Mouse (Mus musculus) embryonic facial prominence, embryonic 14.5 days (tissue): ENCODE results near the gene Kif26a. TPM values are rescaled to one million over a fixed set of nuclear protein-coding genes. Genes with fewer than 3 reads are reported as not detected.
A peak's percentile ranks its signal among the peaks of the same experiment; 100 is the strongest.

Source experiments
- ATAC-seq: fragments of 200-750 bp; cut with Nextera tagmentation; 2 replicates; pipeline ENCODE4 v1.8.0; 2017; ENCODE audit warnings: low read depth, moderate number of reproducible peaks, moderate TSS enrichment
- DNase-seq: peaks from one replicate; pipeline ENCODE4 v3.0.0-alpha.2; 2015; ENCODE audit warnings: low spot score
- H3K27ac ChIP-seq: fragments of 300-500 bp; sonication (generic); replicated peaks from 2 replicates; pipeline ENCODE4 v1.5.1; 2014; ENCODE audit warnings: low read depth, mild to moderate bottlenecking, low read length, moderate library complexity
- H3K27me3 ChIP-seq: fragments of 300-500 bp; sonication (generic); replicated peaks from 2 replicates; pipeline ENCODE4 v1.6.1; 2014; ENCODE audit warnings: low read length; ENCODE audit not compliant: control insufficient read depth, insufficient read depth
- H3K36me3 ChIP-seq: fragments of 300-500 bp; sonication (generic); 2 replicates; pipeline ENCODE4 v1.6.1; 2014; ENCODE audit warnings: low read length, mixed read lengths; ENCODE audit not compliant: control insufficient read depth, insufficient read depth
- H3K4me1 ChIP-seq: fragments of 300-500 bp; sonication (generic); 2 replicates; pipeline ENCODE4 v1.6.1; 2014; ENCODE audit warnings: antibody characterized with exemption, low read length; ENCODE audit not compliant: control insufficient read depth, insufficient read depth
- H3K4me2 ChIP-seq: fragments of 300-500 bp; sonication (generic); 2 replicates; pipeline ENCODE4 v1.6.1; 2014; ENCODE audit warnings: low read depth, mild to moderate bottlenecking, low read length, moderate library complexity, mixed read lengths
- H3K4me3 ChIP-seq: fragments of 300-500 bp; sonication (generic); 2 replicates; pipeline ENCODE4 v1.5.1; 2014; ENCODE audit warnings: low read depth, mild to moderate bottlenecking, low read length
- H3K9ac ChIP-seq: fragments of 300-500 bp; sonication (generic); 2 replicates; pipeline ENCODE4 v1.6.1; 2014; ENCODE audit warnings: low read depth, mild to moderate bottlenecking, low read length, moderate library complexity, mixed read lengths
- H3K9me3 ChIP-seq: fragments of 300-500 bp; sonication (generic); 2 replicates; pipeline ENCODE4 v1.6.1; 2016; ENCODE audit warnings: low read length; ENCODE audit not compliant: control insufficient read depth
- WGBS: fragments of 180-500 bp; shearing (Covaris S2); extraction: QIAGEN DNeasy Blood & Tissue Kit; methylation state at CpG from one replicate; pipeline ENCODE4 v1.1.7; 2014; 5-methylcytosine and 5-hydroxymethylcytosine counted together
- polyA plus RNA-seq: library from polyadenylated mRNA; unstranded; fragments of >200 nt; fragmentation: Nextera tagmentation; extraction: Ambion mirVana; gene quantifications from 2 replicates; pipeline ENCODE4 v1.2.1, GENCODE M21; 2014

The Kif26a gene
- polyA plus RNA-seq, 1 experiment from 2014 or later: 4.0 TPM

DNA sequence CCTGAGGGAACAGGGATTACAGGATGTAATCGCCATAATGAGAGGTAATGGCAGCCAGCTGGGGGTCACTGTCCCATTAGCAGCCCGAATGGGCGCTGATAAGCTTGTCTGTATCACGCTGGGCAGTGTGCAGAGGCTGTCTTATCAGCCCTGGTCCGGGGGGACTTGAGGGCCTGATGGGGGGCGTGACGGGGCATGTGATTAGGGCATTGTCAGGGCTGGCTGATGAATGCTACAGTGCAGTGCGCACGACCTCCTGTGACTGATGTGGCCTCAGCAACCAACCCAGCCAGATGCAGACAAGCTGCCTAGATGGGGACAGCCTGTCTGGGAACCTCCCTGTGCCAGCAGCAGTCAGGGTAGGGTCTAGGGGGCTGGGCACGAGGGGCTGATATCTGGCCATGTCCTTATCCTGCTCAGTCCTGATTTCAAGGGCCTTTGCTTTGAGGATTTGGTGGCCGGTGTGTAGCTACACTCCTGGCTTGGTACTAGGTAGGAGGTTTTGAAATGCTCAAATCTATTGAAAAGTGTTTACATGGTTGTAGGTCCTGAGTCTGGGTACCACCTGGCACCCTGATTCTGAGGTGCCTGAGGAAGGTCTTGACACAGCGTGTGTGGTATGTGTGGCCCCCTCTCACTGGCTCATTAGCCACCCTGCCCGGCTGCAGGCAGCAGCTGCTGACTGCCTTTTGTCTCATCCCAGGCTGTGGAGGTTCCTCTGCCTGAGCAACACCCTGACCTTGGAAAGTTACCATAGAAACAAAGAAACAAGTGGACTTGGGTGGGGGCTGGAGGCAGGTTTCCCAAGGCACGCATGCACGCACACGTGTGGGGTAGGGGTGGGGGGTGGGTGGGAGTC, 18.2 kb downstream of the Kif26a start:
- Histone ChIP-seq H3K4me2 (no peak overlapping the region), H3K4me1 (peaks cover 6% of the 10 kb centered on the region), H3K27ac (no peak overlapping the region), H3K9ac (no peak overlapping the region), H3K4me3 (no peak overlapping the region), H3K9me3 (no peaks in the 10 kb centered on the region), H3K27me3 (no peaks in the 10 kb centered on the region), H3K36me3 (0 out of 2 replicates have a peak, but pooled peaks cover 8% of the 10 kb centered on the region)
- DNase-seq (no peak), ATAC-seq (peak; percentile 59; the same call in 1 of the 2 replicates)
- WGBS: 31% methylated on average over 16 of the region's 16 CpGs

GRCm38 (mm10) chr12:112164840-112165219, 18.8 kb downstream of the Kif26a start:
- Histone ChIP-seq H3K27me3 (no peaks in the 10 kb centered on the region), H3K4me3 (no peak overlapping the region), H3K36me3 (peaks cover 12% of the 10 kb centered on the region; the same call in 1 of the 2 replicates), H3K4me1 (peaks cover 11% of the 10 kb centered on the region), H3K4me2 (no peak overlapping the region), H3K27ac (no peak overlapping the region), H3K9me3 (no peaks in the 10 kb centered on the region), H3K9ac (no peak overlapping the region)
- no peak for ATAC-seq
- WGBS: 76% methylated on average over 6 of the region's 6 CpGs
- DNase-seq: no peak

GRCm38 (mm10) chr12:112169240-112169639, 23.2 kb downstream of the Kif26a start:
- H3K27me3 ChIP-seq: no peaks in the 10 kb centered on the region
- H3K27ac ChIP-seq: peak overlapping the region; percentile 13; the same call in 1 of the 2 replicates
- peaks cover 19% of the 10 kb centered on the region for H3K36me3 ChIP-seq
- H3K9me3 ChIP-seq: no peaks in the 10 kb centered on the region
- H3K4me1 ChIP-seq: peaks cover 15% of the 10 kb centered on the region
- WGBS: 44% methylated on average over 5 of the region's 5 CpGs
- no peak overlapping the region for H3K4me2 ChIP-seq
- H3K4me3 ChIP-seq: no peak overlapping the region
- H3K9ac ChIP-seq: no peak overlapping the region
- DNase-seq (peak; percentile 79), ATAC-seq (0 out of 2 replicates have a peak, but pooled peaks have one; percentile 16)

DNA sequence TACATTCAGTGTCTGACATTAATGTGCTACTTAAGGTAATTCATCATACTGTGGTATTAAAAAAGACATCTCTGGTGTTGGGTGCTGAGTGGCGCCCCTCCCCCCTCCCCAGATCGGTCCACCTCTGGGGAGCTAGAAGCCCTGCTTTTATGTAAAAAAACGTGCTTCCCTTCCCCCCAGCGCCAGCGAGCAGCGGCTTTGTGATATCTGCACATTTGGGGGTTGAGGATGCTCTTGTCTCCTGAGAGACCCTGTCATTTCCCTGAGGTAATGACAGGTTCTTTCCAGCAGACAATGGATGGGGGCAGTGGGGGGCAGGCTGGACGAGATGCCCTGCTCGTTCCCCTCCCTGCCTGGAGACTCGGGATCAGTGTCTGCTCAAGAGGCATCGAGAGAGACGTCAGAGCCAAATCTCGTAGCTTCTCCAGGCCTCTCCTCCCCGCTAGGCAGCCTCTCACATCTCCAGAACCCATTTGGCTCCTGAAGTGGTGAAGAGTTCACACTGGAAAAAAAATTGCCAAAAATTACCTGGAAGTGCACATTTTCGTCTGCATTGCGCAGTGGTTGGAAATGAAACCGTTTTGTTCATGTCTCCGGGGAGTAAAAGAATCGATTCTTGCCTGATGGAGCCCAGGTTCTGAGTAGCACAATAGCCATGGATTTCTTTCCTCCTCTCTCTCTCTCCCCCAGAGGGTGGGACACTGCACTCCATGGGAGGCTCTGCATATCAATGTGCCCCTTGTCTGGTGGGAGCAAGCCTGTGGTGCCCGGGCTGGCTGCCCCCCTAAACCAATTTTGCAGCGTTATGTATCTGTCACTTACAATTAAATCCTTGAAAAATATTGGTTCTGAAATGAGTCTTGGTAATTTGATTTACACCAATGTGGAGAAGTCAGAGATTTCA, 24.9 kb downstream of the Kif26a start:
- no peak overlapping the region for H3K4me3 ChIP-seq
- no peaks in the 10 kb centered on the region for H3K9me3 ChIP-seq
- H3K4me2 ChIP-seq: no peak overlapping the region
- no peak for DNase-seq
- no peaks in the 10 kb centered on the region for H3K27me3 ChIP-seq
- H3K27ac ChIP-seq: no peak overlapping the region
- ATAC-seq: no peak; the same call in 1 of the 2 replicates
- H3K4me1 ChIP-seq: peaks cover 15% of the 10 kb centered on the region
- 28% methylated on average over 20 of the region's 20 CpGs for WGBS
- peaks cover 36% of the 10 kb centered on the region for H3K36me3 ChIP-seq
- no peak overlapping the region; the same call in 1 of the 2 replicates for H3K9ac ChIP-seq

GRCm38 (mm10) chr12:112171657-112172056, 25.6 kb downstream of the Kif26a start:
- H3K4me1 ChIP-seq: peaks cover 15% of the 10 kb centered on the region
- no peak overlapping the region for H3K9ac ChIP-seq
- ATAC-seq (no peak), DNase-seq (no peak)
- 92% methylated on average over 1 of the region's 1 CpGs for WGBS
- H3K9me3 ChIP-seq: no peaks in the 10 kb centered on the region
- H3K4me2 ChIP-seq: no peak overlapping the region
- H3K27ac ChIP-seq: no peak overlapping the region
- H3K27me3 ChIP-seq: no peaks in the 10 kb centered on the region
- H3K36me3 ChIP-seq: peaks cover 43% of the 10 kb centered on the region
- H3K4me3 ChIP-seq: no peak overlapping the region

DNA sequence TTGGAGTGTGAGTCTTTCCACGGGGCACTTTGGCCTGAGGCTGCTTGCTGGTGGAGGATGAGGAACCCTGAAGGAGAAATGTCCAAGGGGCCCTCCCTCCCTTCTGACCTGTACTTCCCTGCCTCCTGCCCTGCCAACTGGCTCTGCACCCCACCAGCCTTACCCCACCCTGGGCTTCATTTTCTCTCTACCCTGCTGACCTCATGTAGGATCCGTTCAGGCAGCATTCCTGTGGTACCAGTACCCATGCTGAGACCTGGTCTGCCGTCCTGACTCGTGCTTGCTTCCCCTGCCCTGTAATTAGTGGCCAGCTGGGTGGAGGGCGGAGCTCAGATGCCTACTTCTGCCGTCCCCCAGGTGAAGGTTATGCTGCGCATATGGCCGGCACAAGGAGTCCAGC, 26.2 kb downstream of the Kif26a start:
- Histone ChIP-seq H3K4me2 (no peak overlapping the region), H3K4me1 (peaks cover 15% of the 10 kb centered on the region), H3K27ac (no peak overlapping the region), H3K4me3 (no peak overlapping the region), H3K9me3 (no peaks in the 10 kb centered on the region), H3K9ac (no peak overlapping the region), H3K36me3 (peaks cover 49% of the 10 kb centered on the region), H3K27me3 (no peaks in the 10 kb centered on the region)
- peak; percentile 16; the same call in 1 of the 2 replicates for ATAC-seq
- WGBS: 56% methylated on average over 8 of the region's 8 CpGs
- no peak for DNase-seq

DNA sequence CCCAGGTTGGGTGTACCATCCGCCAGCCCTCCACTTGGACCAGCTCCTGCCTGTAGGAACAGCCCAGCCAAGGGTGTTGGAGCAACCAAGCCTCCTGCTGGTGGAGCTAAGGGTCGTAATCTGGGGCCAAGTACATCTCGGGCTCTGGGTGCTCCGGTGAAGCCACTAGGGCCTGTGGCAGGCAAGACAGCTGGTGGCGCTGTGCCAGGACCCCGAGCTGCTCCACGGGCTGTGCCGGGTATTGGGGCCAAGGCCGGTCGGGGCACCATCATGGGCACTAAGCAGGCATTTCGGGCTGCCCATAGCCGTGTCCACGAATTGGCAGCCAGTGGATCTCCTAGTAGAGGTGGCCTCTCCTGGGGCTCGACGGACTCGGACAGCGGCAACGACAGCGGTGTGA, 31.7 kb downstream of the Kif26a start:
- peaks cover 8% of the 10 kb centered on the region for H3K4me1 ChIP-seq
- H3K4me3 ChIP-seq: no peak overlapping the region
- H3K27me3 ChIP-seq: no peaks in the 10 kb centered on the region
- H3K9me3 ChIP-seq: no peaks in the 10 kb centered on the region
- peaks cover 68% of the 10 kb centered on the region for H3K36me3 ChIP-seq
- ATAC-seq: no peak
- no peak overlapping the region for H3K4me2 ChIP-seq
- no peak overlapping the region for H3K9ac ChIP-seq
- WGBS: 96% methylated on average over 17 of the region's 19 CpGs
- H3K27ac ChIP-seq: no peak overlapping the region
- no peak for DNase-seq

DNA sequence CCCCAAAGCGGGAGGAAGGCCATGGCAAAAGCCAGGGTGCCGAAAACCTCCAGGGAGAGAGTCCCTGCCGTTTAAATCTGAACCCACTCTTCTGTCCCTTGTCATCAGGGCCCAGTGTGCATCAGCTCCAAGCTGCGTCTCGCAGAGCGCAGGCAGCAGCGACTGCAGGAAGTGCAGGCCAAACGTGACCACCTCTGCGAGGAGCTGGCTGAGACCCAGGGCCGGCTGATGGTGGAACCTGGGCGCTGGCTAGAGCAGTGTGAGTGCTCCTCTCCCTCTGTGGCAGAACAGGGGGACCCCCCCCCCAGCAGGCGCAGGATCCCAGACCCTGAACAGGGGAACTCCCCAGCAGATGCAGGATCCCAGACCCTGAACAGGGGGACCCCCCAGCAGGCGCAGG, 33.7 kb downstream of the Kif26a start:
- no peak overlapping the region for H3K4me3 ChIP-seq
- WGBS: 82% methylated on average over 12 of the region's 13 CpGs
- H3K9ac ChIP-seq: no peak overlapping the region
- H3K4me2 ChIP-seq: no peak overlapping the region
- DNase-seq (no peak), ATAC-seq (no peak)
- H3K4me1 ChIP-seq: peaks cover 25% of the 10 kb centered on the region
- no peaks in the 10 kb centered on the region for H3K9me3 ChIP-seq
- H3K27ac ChIP-seq: no peak overlapping the region
- H3K36me3 ChIP-seq: peaks cover 56% of the 10 kb centered on the region
- H3K27me3 ChIP-seq: no peaks in the 10 kb centered on the region
